Mouse (Mus musculus) gastrocnemius, adult 2 months (tissue): ENCODE measurements around the gene Tmem235. TPM values are rescaled to one million over a fixed set of nuclear protein-coding genes. Genes with fewer than 3 reads are reported as not detected.

Experiments
- DNase-seq: peaks from one replicate; pipeline ENCODE4 v3.0.0; 2022
- H3K27ac ChIP-seq: fragments of 200-600 bp; 2 replicates; pipeline ENCODE4 v1.8.1; 2022; ENCODE audit warnings: mild to moderate bottlenecking
- H3K4me3 ChIP-seq: fragments of 200-600 bp; 2 replicates; pipeline ENCODE4 v1.8.1; 2022; ENCODE audit warnings: mild to moderate bottlenecking, moderate library complexity
- CTCF ChIP-seq: fragments of 200-600 bp; IDR thresholded peaks from 2 replicates; pipeline ENCODE4 v1.8.1; 2022; ENCODE audit warnings: antibody characterized with exemption, mild to moderate bottlenecking, moderate library complexity
- intact Hi-C: fragments of 180-260 bp; cut with DNase I; formaldehyde crosslinking; loops from one replicate; pipeline ENCODE4 v1.15.1; 2025
- total RNA-seq, 2 experiments: library from RNA; stranded (reverse); gene quantifications; 2 replicates each; pipeline ENCODE4 v1.2.3; 2021

Tmem235 gene
- total RNA-seq, 2 experiments from 2014 or later: not detected

DNA sequence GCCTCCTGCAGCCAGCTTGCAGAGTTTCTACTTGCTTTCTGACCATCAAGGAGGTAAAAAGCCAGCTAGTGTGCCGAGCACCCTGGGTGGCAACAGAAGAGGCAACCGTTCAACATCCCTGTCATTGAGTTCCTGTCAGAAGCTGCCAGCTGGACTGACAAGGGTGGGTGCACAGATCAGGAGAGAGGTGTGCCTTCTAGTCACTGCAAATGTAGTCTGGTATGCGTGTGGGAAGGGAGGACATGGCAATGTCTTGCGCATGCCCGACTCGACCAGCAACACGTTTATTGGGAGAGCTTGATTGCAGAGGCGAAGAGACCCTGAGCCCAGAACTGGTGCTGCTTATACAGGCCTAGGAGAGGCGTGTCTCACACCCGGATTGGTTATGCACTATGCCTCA lies 3.1 kb upstream of the Tmem235 start:
- H3K4me3 ChIP-seq: no peak overlapping the region
- no peak for DNase-seq
- no peak for TF ChIP-seq CTCF
- no peak overlapping the region for H3K27ac ChIP-seq
- intact Hi-C loops: no loop called here

DNA sequence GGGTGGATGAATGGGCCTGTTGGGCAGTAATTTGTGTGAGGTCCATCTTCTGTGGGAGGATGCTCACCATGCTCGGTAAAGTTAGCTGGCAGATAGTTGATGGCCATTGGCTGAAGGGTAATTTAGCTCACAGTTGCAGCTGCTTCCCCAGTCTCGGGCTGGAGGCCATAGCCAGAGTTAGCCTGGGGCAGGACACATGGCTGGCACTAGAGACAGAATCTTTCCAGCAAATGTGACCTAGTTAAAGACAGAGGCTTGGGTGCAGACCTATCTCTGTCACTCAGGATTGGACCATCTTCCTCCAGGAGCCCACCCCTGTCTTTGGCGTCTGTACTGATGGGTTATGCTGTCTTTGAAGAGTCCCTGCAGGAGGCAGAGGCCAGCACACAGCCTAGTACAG lies 2.2 kb upstream of the Tmem235 start:
- intact Hi-C loops: no loop called here
- TF ChIP-seq CTCF: no peak
- peak; percentile 53 for DNase-seq
- H3K4me3 ChIP-seq: no peak overlapping the region
- no peak overlapping the region for H3K27ac ChIP-seq

DNA sequence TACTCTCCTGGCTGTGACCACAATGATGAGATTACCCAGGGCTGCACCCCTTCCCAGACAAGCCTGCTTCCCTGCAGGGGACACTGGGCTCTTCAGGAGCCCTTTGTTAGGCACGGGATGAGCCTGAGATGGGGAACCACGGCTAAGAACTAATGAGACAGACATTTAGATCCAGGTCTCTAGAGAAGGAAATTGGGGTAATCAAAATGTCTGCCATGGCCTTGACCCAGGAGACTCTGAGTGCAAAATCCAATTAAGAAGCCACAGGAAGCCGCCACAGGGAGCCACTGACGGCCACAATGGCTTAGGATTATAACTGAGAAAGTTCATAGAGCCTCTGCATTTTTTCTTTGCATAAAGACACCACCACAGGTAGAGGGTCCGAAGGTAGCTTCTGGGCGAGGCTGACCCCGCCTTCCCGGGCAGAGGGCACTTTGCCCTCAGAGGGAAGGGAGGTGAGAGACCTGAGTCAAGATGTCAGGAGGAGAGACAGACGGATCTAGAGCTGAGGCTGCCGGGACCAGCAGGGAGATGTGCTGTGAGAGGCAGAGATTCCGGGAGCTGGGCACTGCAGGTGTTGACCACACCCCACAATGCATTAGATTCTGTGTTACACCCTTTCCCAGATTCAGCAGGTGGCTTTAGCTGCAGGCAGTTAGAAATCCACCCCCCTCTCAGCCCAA lies 2.8 kb downstream of the Tmem235 start:
- no peak for DNase-seq
- Histone ChIP-seq H3K27ac (no peak overlapping the region), H3K4me3 (no peak overlapping the region)
- intact Hi-C loops: no loop called here
- no peak for TF ChIP-seq CTCF

DNA sequence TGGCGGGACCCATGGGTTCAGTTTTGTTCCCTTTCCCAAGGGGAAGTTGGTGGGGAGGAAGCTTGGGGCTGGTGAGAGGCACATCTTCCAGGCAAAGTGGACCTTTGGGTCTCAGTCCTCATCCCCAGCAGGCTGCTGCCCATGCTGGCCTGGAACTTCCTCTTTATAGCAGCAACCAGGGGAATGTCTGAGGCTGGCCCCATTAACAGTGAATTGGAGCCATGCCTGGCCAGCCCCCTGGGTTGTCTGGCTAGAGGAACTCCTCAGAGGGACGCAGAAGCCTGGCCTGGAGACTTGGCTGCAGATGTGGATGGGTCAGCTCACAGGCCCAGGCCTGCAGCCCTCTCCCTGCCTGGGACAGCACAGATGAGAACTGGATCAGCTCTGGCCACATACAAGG lies 4.3 kb downstream of the Tmem235 start:
- intact Hi-C loops: no loop called here
- DNase-seq: no peak
- TF ChIP-seq CTCF: no peak
- no peak overlapping the region for H3K27ac ChIP-seq
- H3K4me3 ChIP-seq: no peak overlapping the region

DNA sequence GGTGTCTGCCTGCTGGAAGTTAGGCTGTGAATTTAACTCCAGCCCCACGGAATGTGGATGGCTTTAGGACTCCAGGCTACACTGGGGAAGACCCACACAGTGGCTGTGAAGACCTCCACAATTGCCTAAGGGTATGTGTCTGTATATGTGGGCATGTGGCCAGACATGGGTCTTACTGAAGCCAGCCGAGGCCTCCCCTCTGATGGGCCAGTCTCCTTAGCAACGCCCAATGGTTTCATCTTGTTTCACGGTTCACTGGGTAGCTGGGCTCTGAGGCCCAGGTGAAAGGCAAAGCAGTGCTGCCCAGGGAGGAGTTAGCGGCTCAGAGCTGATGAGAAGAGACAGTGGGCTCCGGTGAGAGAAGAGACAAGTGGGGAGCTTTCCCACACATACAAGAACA lies 5.4 kb downstream of the Tmem235 start:
- TF ChIP-seq CTCF: no peak
- Histone ChIP-seq H3K4me3 (no peak overlapping the region), H3K27ac (no peak overlapping the region)
- intact Hi-C loops: no loop called here
- DNase-seq: no peak

GRCm38 (mm10) chr11:117870688-117871365 lies 10.3 kb downstream of the Tmem235 start:
- Histone ChIP-seq H3K4me3 (no peak overlapping the region), H3K27ac (no peak overlapping the region)
- peak; percentile 76 for DNase-seq
- TF ChIP-seq CTCF: no peak; the same call in none of the 2 replicates
- intact Hi-C loops: loop anchor here (1.0 to 2.0 kb wide), 3 partner anchors 40 to 232 kb away; no protein-coding TSS in a partner anchor

- no peak overlapping the region for H3K27ac ChIP-seq
- no peak for DNase-seq
- H3K4me3 ChIP-seq: no peak overlapping the region
- intact Hi-C loops: loop anchor here (2.0 kb wide), 1 partner anchor 39 kb away; no protein-coding TSS in a partner anchor
- TF ChIP-seq CTCF: no peak
These were observed 10.8 kb downstream of the Tmem235 start for GRCm38 (mm10) chr11:117871376-117871775.

DNA sequence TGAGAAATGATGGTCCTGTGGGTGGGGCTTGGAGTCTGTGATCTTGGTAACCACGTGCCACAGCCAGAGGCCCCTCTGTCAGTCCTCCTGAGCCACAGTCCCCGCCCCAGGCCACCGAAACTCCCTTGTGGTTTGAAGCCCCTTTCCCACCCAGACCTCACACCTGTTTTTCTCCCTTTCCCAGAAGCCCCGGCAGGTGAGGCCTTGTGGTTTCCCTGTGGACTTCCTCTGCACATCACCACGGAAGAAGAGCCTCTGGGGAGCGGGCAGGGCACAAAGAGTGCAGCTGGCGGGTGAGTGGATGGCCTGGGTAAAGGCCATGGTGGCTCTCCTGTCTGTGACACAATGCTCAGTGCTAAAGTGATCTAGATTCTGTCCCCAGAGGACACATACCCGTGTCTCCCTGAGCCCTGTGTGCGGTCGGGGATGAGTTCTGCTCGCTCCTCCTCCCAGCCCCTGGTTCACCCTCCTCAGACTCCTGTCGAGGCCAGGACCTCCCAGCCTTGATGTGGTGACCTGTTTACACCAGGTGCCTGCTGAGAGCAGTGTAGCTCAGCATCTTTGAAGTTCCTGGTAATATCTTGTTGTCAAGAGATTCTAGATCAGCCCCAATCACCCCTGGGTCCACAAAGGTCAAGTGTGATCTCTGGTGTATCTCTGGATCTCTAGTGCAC lies 11.5 kb downstream of the Tmem235 start:
- no peak overlapping the region for H3K27ac ChIP-seq
- no peak for DNase-seq
- H3K4me3 ChIP-seq: peak overlapping the region; percentile 79

GRCm38 (mm10) chr11:117872861-117873608 lies 12.5 kb downstream of the Tmem235 start, which contains the start of gene Tha1:
TSS of gene Tha1 (minus strand) at chr11:117873481.
- no peak for TF ChIP-seq CTCF
- intact Hi-C loops: loop anchor here (2.0 kb wide), 1 partner anchor 96 kb away; no protein-coding TSS in a partner anchor
- DNase-seq: peak; percentile 92
- Histone ChIP-seq H3K4me3 (peak within 1 kb of the TSS; percentile 79), H3K27ac (peak within 1 kb of the TSS; percentile 93)

More for the DNA sequence above, 11.5 kb downstream of the Tmem235 start:
- intact Hi-C loops: loop anchor here (2.0 kb wide), 2 partner anchors 39 to 97 kb away; no protein-coding TSS in a partner anchor
- no peak for TF ChIP-seq CTCF

DNA sequence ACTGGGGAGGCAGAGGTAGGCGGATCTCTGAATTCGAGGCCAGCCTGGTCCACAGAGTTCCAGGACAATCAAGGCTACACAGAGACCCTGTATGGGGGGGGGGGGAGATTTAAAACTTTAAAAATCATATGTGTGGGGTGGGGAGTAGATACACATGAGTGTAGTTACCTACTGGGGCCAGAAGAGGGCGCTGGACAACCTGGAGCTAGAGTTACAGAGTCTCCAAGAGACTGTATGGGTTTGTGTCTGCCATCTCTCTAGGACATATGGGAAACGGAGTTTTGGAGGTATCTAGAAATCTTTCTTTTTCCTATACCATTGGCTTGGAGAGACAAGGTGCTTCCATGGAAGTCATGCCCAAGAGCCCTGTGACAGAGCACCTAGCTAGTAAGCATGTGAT lies 13.9 kb downstream of the Tmem235 start:
- H3K27ac ChIP-seq: no peak overlapping the region
- no peak for DNase-seq
- no peak overlapping the region for H3K4me3 ChIP-seq
- TF ChIP-seq CTCF: peak; percentile 48
- intact Hi-C loops: no loop called here

GRCm38 (mm10) chr11:117875681-117876080 lies 15.1 kb downstream of the Tmem235 start:
- DNase-seq: no peak
- no peak overlapping the region for H3K4me3 ChIP-seq
- no peak for TF ChIP-seq CTCF
- H3K27ac ChIP-seq: no peak overlapping the region
- intact Hi-C loops: no loop called here
